Mouse (Mus musculus) small intestine, adult 2 months (tissue): ENCODE data around the gene Ccl11. TPM values are rescaled to one million over a fixed set of nuclear protein-coding genes. Genes with fewer than 3 reads are reported as not detected.

Experiments
- H3K27ac ChIP-seq: fragments of 200-500 bp; 2 replicates; pipeline ENCODE4 v1.5.1; 2012; ENCODE audit warnings: low read depth, low read length, control low read depth, inconsistent platforms; ENCODE audit not compliant: insufficient read depth
- H3K27me3 ChIP-seq: fragments of 200-500 bp; 2 replicates; pipeline ENCODE4 v1.6.1; 2012; ENCODE audit warnings: mild to moderate bottlenecking, moderate library complexity, low read length, inconsistent platforms; ENCODE audit not compliant: control insufficient read depth, insufficient read depth
- H3K36me3 ChIP-seq: fragments of 200-500 bp; 2 replicates; pipeline ENCODE4 v1.6.1; 2012; ENCODE audit warnings: mild to moderate bottlenecking, low read length, control low read depth, inconsistent platforms; ENCODE audit not compliant: control insufficient read depth, insufficient read depth
- H3K4me1 ChIP-seq: fragments of 200-500 bp; 2 replicates; pipeline ENCODE4 v1.6.1; 2012; ENCODE audit warnings: low read length, inconsistent platforms, mixed read lengths; ENCODE audit not compliant: control insufficient read depth, insufficient read depth, insufficient read length
- H3K4me3 ChIP-seq: fragments of 200-500 bp; 2 replicates; pipeline ENCODE4 v1.5.1; 2012; ENCODE audit warnings: low read depth, mild to moderate bottlenecking, control low read depth, inconsistent platforms, low read length, moderate library complexity
- CTCF ChIP-seq: fragments of 200-500 bp; IDR thresholded peaks from 2 replicates; pipeline ENCODE4 v1.5.1; 2012; ENCODE audit warnings: low read depth, mild to moderate bottlenecking, control low read depth, inconsistent platforms, low read length, moderate library complexity, mixed read lengths; ENCODE audit not compliant: insufficient replicate concordance, insufficient read length; ENCODE audit errors: extremely low read depth
- POLR2A ChIP-seq: fragments of 200-500 bp; IDR thresholded peaks from 2 replicates; pipeline ENCODE4 v1.6.1; 2012; ENCODE audit warnings: low read depth, mild to moderate bottlenecking, control low read depth, inconsistent platforms, low read length, moderate library complexity
- WGBS: fragments of 180-500 bp; shearing (Covaris S2); methylation state at CpG from one replicate; pipeline ENCODE4 v1.1.7; 2018; 5-methylcytosine and 5-hydroxymethylcytosine counted together
- polyA plus RNA-seq: library from polyadenylated mRNA; depleted of rRNA; stranded (reverse); fragments of >200 nt; gene quantifications from 2 replicates; pipeline ENCODE4 v1.2.3, GENCODE M21; 2012

The Ccl11 gene
- polyA plus RNA-seq, 1 experiment = 14.8 TPM

GRCm38 (mm10) chr11:82073686-82074085 is 16.1 kb downstream of the Ccl11 start:
- Histone ChIP-seq H3K4me3 (no peak overlapping the region), H3K36me3 (no peaks in the 10 kb centered on the region), H3K27ac (no peak overlapping the region), H3K27me3 (no peaks in the 10 kb centered on the region), H3K4me1 (no peaks in the 10 kb centered on the region)
- WGBS = 88% methylated on average over 3 of the region's 3 CpGs
- TF ChIP-seq POLR2A (no peak), CTCF (no peak)

GRCm38 (mm10) chr11:82077031-82077430 is 19.4 kb downstream of the Ccl11 start:
- Histone ChIP-seq H3K4me1 (no peaks in the 10 kb centered on the region), H3K27ac (no peak overlapping the region), H3K27me3 (no peaks in the 10 kb centered on the region), H3K4me3 (no peak overlapping the region), H3K36me3 (no peaks in the 10 kb centered on the region)
- TF ChIP-seq POLR2A = no peak
- TF ChIP-seq CTCF = no peak
- WGBS = 43% methylated on average over 3 of the region's 3 CpGs

- H3K4me3 ChIP-seq = no peak overlapping the region
- no peaks in the 10 kb centered on the region for H3K36me3 ChIP-seq
- no peaks in the 10 kb centered on the region for H3K27me3 ChIP-seq
- no peaks in the 10 kb centered on the region for H3K4me1 ChIP-seq
- TF ChIP-seq POLR2A = no peak
- no peak for TF ChIP-seq CTCF
- H3K27ac ChIP-seq = no peak overlapping the region
Observed at GRCm38 (mm10) chr11:82078136-82078730, 20.6 kb downstream of the Ccl11 start.

DNA sequence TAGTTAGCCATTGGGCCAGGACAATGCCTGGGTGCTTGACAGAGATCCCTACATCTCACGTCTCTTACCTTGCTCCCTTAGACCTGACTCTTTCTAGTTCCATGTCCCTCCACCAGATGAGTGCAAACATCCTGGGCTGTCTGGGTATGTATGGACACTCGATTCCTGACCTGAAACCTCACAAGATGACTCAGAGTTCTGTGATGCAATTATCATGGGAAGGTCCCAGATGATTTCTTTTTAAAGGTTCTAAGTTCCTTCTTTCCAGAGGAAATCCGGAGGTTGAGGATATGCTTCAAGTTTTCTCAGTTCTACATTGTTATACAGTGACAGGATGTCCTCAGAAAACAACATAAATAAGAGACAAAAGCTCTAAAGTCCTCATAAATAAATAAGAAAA is 23.2 kb downstream of the Ccl11 start:
- 64% methylated on average over 3 of the region's 3 CpGs for WGBS
- H3K27me3 ChIP-seq = no peaks in the 10 kb centered on the region
- H3K4me3 ChIP-seq = no peak overlapping the region
- H3K27ac ChIP-seq = no peak overlapping the region
- H3K36me3 ChIP-seq = no peaks in the 10 kb centered on the region
- H3K4me1 ChIP-seq = no peaks in the 10 kb centered on the region
- TF ChIP-seq CTCF (no peak), POLR2A (no peak)

DNA sequence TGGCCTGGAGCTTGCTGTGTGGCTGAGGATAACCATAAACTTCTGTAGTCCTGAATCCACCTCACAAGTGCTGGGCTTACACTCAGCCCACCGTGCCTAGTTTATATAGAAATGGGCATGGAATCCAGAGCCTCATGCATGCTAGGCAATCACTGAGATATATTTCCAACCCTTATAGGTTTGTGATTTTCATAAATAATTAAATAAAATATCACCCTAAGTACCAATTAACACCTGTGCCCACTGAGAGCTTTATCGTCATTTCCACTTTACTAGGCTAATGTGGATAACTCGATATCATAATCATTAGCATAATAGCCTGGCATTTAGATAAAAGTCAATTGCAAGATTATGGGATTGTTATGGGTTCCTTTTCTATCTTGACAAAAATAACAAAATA is 26.7 kb downstream of the Ccl11 start:
- no peaks in the 10 kb centered on the region for H3K36me3 ChIP-seq
- H3K27me3 ChIP-seq = no peaks in the 10 kb centered on the region
- WGBS = 92% methylated on average over 3 of the region's 3 CpGs
- no peak overlapping the region for H3K27ac ChIP-seq
- H3K4me1 ChIP-seq = no peaks in the 10 kb centered on the region
- H3K4me3 ChIP-seq = no peak overlapping the region
- TF ChIP-seq CTCF (no peak), POLR2A (no peak)

DNA sequence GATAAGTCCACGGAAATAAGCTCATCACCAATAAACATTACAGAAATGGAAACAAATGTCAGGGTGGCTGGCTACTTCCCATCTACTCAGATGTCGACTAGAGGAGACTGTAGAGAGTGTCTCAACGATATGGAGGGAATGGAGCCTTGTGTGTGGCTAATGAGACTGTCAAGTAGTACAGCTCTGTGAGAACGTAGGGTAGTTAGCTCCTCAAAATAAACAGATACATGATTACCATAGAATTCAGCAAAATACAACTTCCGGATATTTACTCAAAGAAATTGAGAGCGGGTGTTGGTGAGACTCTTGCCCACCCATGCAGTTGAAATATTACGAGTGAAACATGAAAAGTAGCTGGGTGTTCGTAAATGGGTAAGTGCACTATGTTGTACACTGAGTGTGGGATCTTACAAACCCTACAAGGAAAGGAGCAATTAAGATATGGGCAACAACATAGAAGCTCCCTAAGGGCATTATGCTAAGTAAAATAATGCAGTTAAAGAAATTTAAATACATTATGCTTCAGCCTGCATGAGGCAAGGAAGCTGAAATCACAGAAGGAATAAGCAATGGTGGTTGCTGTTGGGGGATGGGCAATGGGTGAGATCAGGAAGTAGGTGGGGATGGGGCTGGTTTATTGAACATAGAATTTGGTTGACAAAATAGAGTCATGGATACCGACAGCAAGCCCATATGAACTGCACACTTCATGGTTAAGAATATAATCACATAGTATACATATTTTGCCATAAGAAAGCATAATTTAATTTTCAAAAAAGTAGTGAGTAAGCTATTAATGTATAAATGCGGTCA is 42.1 kb downstream of the Ccl11 start:
- Histone ChIP-seq H3K27ac (no peak overlapping the region), H3K4me1 (no peaks in the 10 kb centered on the region), H3K4me3 (no peak overlapping the region), H3K27me3 (no peaks in the 10 kb centered on the region), H3K36me3 (no peaks in the 10 kb centered on the region)
- TF ChIP-seq POLR2A (no peak), CTCF (no peak)
- 73% methylated on average over 10 of the region's 10 CpGs for WGBS

DNA sequence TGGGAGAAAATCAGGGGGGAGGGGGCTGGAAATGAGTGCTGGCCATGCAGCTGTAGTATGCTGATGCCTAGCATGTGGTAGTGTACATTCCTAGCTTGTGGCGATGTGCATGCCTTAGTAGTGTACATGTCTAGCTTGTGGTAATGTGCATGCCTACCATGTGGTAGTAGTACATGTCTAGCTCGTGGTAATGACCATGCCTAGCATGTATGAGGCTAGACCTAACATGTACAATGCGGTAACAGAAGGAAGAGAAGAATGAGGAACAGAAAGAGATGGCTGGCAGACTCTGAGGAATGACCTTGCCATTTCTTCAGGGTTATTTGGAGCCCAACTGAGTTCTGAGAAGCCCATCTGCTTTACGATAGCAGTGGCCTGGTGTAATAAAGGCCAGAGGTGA is 43.5 kb downstream of the Ccl11 start:
- 78% methylated on average over 4 of the region's 4 CpGs for WGBS
- no peak overlapping the region for H3K27ac ChIP-seq

More for the DNA sequence above, 43.5 kb downstream of the Ccl11 start:
- Histone ChIP-seq H3K36me3 (no peaks in the 10 kb centered on the region), H3K4me1 (no peaks in the 10 kb centered on the region), H3K27me3 (no peaks in the 10 kb centered on the region), H3K4me3 (no peak overlapping the region)
- no peak for TF ChIP-seq CTCF
- TF ChIP-seq POLR2A = no peak
